Mouse (Mus musculus) 3134 (cell line): ENCODE data around the gene Dhx33.

Experiments used
- DNase-seq: peaks from one replicate; pipeline ENCODE4 v3.0.0-alpha.2; 2011; ENCODE audit warnings: low spot score; ENCODE audit not compliant: insufficient read length; ENCODE audit errors: extremely low read depth

The Dhx33 gene

DNA sequence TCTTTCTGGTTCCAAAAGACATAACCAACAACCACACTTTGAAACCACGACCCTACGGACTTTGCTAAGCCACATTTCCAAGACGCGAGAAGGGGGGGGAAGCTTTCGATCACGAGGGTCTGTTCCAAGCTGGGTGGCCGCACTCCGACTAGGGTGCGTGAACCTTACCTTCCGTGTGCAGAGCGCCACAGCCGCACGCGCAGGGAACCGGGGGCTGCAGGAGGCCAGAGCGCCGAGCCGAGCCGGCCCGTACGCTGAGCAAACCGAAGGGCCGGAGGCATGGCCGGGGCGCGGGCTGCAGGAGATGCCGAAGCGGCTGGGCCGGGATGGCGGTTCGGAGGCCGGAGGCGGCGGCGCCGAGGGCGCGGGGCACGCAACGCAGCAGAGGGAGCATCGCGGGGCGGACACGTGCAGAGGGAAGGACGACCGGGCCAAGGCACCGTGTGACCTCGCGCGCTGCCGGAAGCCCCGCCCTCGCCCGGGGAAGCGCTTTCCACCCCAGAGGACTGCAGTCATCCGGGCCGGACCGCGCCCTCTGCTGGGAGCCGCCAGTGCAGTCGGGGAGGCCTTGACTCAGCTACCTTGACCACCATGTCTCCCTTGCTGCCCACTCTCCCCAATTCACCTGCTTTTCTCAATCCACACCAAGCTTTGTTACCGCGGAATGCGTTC is 21.5 kb downstream of the Dhx33 start, which contains the start of gene C1qbp:
TSS of gene C1qbp (minus strand) at position 470 of the 672 bp plus-strand sequence.
- DNase-seq = peak; percentile 93

- DNase-seq = no peak
Measured at GRCm38 (mm10) chr11:70982030-70982429, 22.2 kb downstream of the Dhx33 start.

DNA sequence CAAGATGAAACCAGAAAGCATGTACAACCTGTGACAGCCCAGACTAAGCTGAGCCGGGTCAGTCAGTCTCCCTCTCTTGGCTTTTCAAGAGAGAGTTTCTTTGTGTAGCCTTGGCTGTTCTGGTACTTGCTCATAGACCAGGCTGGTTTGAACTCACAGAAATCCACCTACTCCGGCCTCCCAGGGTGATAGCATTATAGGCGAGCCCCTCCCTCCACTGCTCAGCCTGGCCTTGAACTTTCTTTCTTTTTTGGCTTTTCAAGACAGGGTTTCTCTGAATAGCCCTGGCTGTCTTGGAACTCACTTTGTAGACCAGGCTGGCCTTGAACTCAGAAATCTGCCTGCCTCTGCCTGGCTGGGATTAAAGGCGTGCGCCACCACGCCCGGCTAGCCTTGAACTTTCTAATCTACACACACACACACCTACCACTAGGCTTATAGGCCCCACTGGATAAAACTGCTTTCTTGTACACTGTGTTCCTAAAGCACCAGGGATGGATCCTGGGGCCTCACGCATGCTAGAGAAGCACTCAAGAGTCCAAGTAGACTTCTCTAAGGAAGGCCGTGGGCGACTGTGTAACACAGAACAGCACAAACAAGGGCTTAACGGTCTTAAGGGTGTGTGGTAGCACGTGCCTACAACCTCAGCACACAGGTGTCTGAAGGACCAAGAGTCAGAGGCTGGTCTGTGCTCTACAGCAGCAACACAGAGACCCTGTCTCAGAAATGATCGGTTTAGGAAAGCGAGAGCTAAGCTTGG is 23.3 kb downstream of the Dhx33 start:
- DNase-seq = no peak

GRCm38 (mm10) chr11:70980232-70980631 is 24.0 kb downstream of the Dhx33 start:
- DNase-seq = no peak

DNA sequence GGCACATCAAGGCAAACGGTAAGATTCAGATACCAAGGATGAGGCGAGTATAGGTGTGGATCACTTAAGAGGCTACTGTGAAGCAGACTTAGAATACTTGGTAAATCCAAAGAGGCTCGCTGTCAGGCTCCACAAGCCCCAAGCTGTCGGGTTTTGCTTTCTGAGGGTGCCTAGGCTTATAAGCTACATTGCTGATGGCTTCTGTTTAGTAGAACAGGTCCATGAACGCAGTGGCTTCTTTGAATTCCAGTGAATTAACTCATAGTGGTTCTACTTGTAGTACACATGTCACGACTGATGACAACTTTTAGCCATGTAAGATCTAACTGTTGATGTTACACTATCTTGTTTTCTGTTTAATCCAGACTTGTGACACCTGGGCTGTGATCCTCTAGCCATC is 26.9 kb downstream of the Dhx33 start:
- DNase-seq = no peak

GRCm38 (mm10) chr11:70975193-70975592 is 29.0 kb downstream of the Dhx33 start:
- DNase-seq = no peak

- no peak for DNase-seq
Measured at GRCm38 (mm10) chr11:70973947-70974346, 30.3 kb downstream of the Dhx33 start.

DNA sequence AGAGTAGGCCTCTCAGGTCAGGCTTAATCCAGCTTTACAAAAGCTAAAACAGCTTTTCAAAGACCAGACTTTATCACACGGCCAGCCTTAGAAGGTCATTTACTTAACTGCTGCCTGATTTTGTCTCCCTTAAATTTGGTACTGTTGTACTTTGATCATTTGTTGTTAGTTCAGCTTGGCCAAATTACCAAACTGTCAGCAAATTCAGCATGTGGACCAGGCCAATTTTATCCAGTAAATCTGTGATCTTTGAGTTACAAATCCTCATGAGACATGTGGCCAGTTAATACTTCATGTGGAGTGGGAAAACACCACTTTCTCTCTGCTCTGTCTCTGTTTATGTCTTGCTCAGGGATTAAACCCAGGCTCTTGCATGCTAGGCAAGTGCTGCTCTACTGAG is 31.7 kb downstream of the Dhx33 start:
- DNase-seq = no peak

DNA sequence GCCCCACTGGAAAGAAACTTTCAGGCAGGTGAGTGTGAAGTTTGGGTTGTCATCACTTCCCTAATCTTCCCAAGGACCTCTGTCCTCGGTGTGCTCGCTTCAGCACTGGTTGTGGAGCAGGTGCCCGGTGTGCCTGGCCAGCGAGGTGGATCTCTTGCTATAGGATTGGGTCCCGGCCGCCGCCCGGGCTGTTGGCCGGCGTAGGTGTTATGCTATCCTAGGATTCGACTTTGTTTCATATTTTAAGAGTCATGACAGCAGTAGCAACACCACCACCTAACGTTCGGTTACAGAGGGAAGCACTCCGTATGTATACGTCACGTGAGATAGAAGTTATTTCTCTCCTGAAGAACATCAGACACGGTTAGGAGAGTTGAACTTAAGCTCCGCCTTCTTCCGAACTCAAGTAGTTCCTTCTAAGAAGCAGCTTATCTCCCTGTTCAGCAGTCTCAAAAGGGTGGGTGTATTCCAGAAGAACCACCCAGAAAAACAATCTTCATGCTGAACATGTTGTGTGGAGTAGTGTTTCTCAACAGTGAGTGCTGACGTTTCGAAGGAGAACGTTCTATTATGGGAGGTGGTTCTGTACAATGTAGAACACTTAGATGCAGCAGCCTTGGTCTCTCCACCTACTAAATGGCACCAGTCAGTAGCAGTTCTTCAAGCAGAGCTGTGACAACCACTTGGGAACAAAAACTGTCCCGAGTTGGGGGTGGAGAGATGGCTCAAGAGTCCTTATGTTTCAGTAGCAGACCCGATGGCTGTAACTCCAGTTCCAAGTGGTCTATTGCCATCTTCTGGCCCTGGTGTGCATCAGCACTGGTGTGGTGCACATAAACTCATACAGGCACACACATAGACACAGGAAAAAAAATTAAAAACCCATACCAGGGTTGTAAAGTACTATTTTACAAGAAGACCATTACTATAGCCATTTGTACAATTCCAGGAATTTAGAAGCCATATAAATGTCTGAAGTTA is 33.4 kb downstream of the Dhx33 start:
- peak; percentile 75 for DNase-seq

DNA sequence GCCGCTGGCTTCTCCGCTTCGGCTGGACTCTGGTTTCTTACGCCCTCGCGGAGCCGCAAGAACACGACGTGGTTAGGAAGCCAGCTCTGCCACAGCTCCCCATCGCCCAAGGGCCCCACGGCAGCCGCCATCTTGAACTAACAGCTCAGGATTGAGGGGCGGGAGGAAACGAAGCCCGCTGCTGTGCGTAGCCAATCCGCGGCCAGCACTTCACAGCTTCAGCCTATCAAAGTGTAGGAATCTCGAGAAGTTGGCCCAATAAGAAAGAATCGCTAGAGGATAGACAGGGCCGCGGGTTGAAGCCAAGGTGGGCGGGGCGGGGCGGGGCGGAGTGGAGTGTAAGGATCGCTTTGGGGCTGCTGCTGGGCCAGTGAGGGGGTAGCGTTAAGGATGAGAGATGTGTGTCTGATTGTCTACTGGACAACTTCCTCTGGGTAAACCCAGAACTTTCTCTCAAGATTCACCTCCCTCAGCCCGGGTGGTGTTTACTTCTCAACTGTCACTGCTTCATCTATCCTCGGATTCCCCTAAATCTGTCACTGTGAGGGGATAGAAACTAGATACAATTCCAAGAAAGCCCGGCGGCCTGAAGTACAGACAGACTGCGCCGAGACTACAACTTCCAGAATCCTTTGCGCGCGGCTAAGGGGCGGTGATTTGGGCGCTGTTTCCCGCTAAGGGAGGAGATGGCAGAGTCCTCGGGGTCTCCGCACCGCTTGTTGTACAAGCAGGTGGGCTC is 34.2 kb downstream of the Dhx33 start, which contains the start of the genes Nup88 and Rpain:
TSS of gene Nup88 (minus strand) at position 153 of the 739 bp plus-strand sequence.
TSS of gene Rpain (plus strand) at position 393 of the 739 bp plus-strand sequence.
- DNase-seq = peak; percentile 95

- no peak for DNase-seq
Measured at GRCm38 (mm10) chr11:70969271-70969794, 34.9 kb downstream of the Dhx33 start.

DNA sequence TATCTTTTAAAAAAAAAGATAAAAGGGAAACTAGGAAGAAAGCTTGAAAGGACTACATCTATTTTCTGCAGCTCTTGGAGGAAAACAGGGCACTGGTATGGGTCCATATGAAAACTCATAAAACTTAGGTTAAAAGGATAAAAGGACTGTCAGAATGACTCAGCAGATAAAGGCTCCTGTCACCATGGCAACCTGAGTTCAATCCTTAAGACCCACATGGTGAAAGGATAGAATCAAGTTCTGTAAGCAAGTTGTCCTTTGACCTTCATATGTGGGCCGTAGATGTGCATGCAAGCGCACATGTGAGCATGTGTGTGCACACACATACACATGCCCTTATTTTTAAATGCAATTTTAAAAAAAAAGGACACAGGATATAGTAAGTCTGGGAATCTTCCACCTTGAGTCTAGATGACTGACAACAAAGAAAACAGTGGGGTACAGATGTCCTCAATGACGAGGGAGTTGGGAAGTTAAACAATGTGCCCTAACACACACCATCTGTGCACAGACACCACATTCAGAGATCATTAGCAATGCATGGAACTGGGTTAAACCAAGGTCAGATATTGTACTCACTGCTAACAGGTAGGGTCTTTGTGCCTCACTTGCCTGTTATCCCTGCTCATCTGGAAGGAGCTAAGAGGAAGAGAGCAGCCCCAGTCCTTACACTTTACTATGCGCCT is 39.9 kb downstream of the Dhx33 start:
- DNase-seq = no peak

- no peak for DNase-seq
Measured at GRCm38 (mm10) chr11:70960786-70961554, 43.3 kb downstream of the Dhx33 start.

- DNase-seq = no peak
Measured at GRCm38 (mm10) chr11:70954711-70955110, 49.5 kb downstream of the Dhx33 start.

GRCm38 (mm10) chr11:70944935-70945817 is 59.1 kb downstream of the Dhx33 start:
- no peak for DNase-seq

- DNase-seq = no peak
Measured at GRCm38 (mm10) chr11:70943651-70944050, 60.6 kb downstream of the Dhx33 start.

- no peak for DNase-seq
Measured at GRCm38 (mm10) chr11:70942596-70942995, 61.6 kb downstream of the Dhx33 start.

DNA sequence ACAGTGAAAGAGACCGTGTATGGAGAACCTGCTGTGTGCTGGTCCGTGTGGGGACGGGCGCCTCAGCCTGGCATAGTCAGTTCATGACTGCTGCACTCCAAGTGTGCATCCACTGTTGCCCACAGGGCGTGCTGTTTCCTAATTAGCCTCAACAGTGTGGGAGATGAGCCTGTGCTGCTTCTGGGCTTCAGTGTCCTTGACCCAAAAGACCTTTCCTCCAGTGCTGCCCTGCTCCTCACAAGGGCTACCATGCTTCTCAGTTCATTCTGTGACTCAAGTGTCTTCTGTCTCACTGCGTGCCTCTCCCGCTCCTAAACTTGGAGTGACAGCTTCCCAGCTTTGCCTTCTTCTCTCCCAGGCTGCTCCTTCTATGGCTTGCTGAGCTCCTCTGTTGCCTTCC is 68.9 kb downstream of the Dhx33 start:
- DNase-seq = no peak
